Mouse (Mus musculus) stomach, postnatal 0 days (tissue): ENCODE results near the gene E130114P18Rik.

Experiments used
- CTCF ChIP-seq: IDR thresholded peaks from 2 replicates; pipeline ENCODE4 v1.5.1; 2016; ENCODE audit warnings: antibody characterized with exemption, low read depth, mild to moderate bottlenecking, moderate library complexity
- EP300 ChIP-seq: optimal IDR thresholded peaks from 2 replicates; pipeline ENCODE3; 2016; ENCODE audit warnings: antibody characterized with exemption

- no peak for TF ChIP-seq CTCF
- no peak for TF ChIP-seq EP300
These were observed 26.8 kb upstream of the E130114P18Rik start for GRCm38 (mm10) chr4:97804638-97805037.
